Mouse (Mus musculus): ENCODE measurements around the gene Tmem81. TPM values are rescaled to one million over a fixed set of nuclear protein-coding genes. Genes with fewer than 3 reads are reported as not detected.

Tmem81 gene
- polyA plus RNA-seq, 1 experiment from 2014 or later, result 0.56 TPM

- WGBS, result 40% methylated on average over 8 of the region's 8 CpGs
- ATAC-seq, result peak; percentile 46
- 0 out of 2 replicates have a peak, but pooled peaks cover 2% of the 10 kb centered on the region for H3K4me1 ChIP-seq (ENCODE audit: control insufficient read depth, insufficient read depth, low read depth, low read length)
- no peaks in the 10 kb centered on the region for H3K9me3 ChIP-seq (ENCODE audit: control insufficient read depth, low read length)
- no peak overlapping the region for H3K4me3 ChIP-seq (ENCODE audit: low read length)
- peak overlapping the region; percentile 13; the same call in 1 of the 2 replicates for H3K9ac ChIP-seq (ENCODE audit: low read depth, low read length)
- H3K27me3 ChIP-seq (replicated peaks; ENCODE audit: control insufficient read depth, insufficient read depth, low read length), result no peaks in the 10 kb centered on the region
- peaks cover 10% of the 10 kb centered on the region for H3K36me3 ChIP-seq (ENCODE audit: control insufficient read depth, insufficient read depth, low read length)
- peak overlapping the region; percentile 57 for H3K27ac ChIP-seq (ENCODE audit: low read depth, low read length)
- H3K4me2 ChIP-seq (ENCODE audit: low read length), result no peak overlapping the region
Measured at GRCm38 (mm10) chr1:132511521-132511920, 5.5 kb downstream of the Tmem81 start.

DNA sequence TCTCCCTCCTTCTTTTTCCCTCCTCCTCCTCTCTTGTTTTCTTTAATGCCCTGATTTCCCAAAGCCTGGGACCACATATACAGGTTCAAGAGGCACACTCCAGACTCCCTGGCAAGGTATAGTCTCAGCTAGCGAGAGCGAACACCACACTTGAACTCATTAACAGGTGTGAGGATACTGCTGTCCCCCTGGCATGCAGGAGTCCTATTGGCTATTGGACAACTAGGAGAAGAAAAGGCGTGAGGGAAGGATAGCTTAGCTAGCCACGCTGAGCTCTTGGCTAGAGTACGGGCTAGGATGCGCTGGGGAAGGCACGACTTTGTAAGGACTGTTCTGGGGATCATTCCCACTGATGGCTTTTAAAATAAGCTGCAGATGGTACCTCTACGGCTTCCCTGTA lies 6.1 kb downstream of the Tmem81 start:
- H3K27me3 ChIP-seq (replicated peaks; ENCODE audit: control insufficient read depth, insufficient read depth, low read length), result no peaks in the 10 kb centered on the region
- H3K27ac ChIP-seq (ENCODE audit: low read depth, low read length), result no peak overlapping the region
- 0 out of 2 replicates have a peak, but pooled peaks cover 2% of the 10 kb centered on the region for H3K4me1 ChIP-seq (ENCODE audit: control insufficient read depth, insufficient read depth, low read depth, low read length)
- no peaks in the 10 kb centered on the region for H3K9me3 ChIP-seq (ENCODE audit: control insufficient read depth, low read length)
- 76% methylated on average over 8 of the region's 8 CpGs for WGBS
- peaks cover 13% of the 10 kb centered on the region for H3K36me3 ChIP-seq (ENCODE audit: control insufficient read depth, insufficient read depth, low read length)
- H3K4me2 ChIP-seq (ENCODE audit: low read length), result no peak overlapping the region
- H3K9ac ChIP-seq (ENCODE audit: low read depth, low read length), result no peak overlapping the region
- ATAC-seq, result no peak
- no peak overlapping the region for H3K4me3 ChIP-seq (ENCODE audit: low read length)

- Histone ChIP-seq H3K36me3 (ENCODE audit: control insufficient read depth, insufficient read depth, low read length) (peaks cover 9% of the 10 kb centered on the region), H3K9me3 (ENCODE audit: control insufficient read depth, low read length) (no peaks in the 10 kb centered on the region), H3K27me3 (replicated peaks; ENCODE audit: control insufficient read depth, insufficient read depth, low read length) (no peaks in the 10 kb centered on the region), H3K27ac (ENCODE audit: low read depth, low read length) (no peak overlapping the region), H3K4me2 (ENCODE audit: low read length) (no peak overlapping the region), H3K4me3 (ENCODE audit: low read length) (no peak overlapping the region), H3K9ac (ENCODE audit: low read depth, low read length) (no peak overlapping the region), H3K4me1 (ENCODE audit: control insufficient read depth, insufficient read depth, low read depth, low read length) (0 out of 2 replicates have a peak, but pooled peaks cover 2% of the 10 kb centered on the region)
- no peak for ATAC-seq
- WGBS, result 87% methylated on average over 12 of the region's 12 CpGs
Measured at GRCm38 (mm10) chr1:132515339-132515738, 9.3 kb downstream of the Tmem81 start.

- Histone ChIP-seq H3K4me1 (ENCODE audit: control insufficient read depth, insufficient read depth, low read depth, low read length) (no peaks in the 10 kb centered on the region), H3K4me3 (ENCODE audit: low read length) (no peak overlapping the region), H3K36me3 (ENCODE audit: control insufficient read depth, insufficient read depth, low read length) (peaks cover 16% of the 10 kb centered on the region), H3K4me2 (ENCODE audit: low read length) (no peak overlapping the region), H3K9ac (ENCODE audit: low read depth, low read length) (no peak overlapping the region), H3K27me3 (replicated peaks; ENCODE audit: control insufficient read depth, insufficient read depth, low read length) (no peaks in the 10 kb centered on the region), H3K27ac (ENCODE audit: low read depth, low read length) (no peak overlapping the region), H3K9me3 (ENCODE audit: control insufficient read depth, low read length) (no peaks in the 10 kb centered on the region)
- no peak for ATAC-seq
- WGBS, result 89% methylated on average over 11 of the region's 11 CpGs
Measured at GRCm38 (mm10) chr1:132516776-132517175, 10.7 kb downstream of the Tmem81 start.

- Histone ChIP-seq H3K9ac (ENCODE audit: low read depth, low read length) (no peak overlapping the region), H3K27me3 (replicated peaks; ENCODE audit: control insufficient read depth, insufficient read depth, low read length) (no peaks in the 10 kb centered on the region), H3K4me2 (ENCODE audit: low read length) (no peak overlapping the region), H3K4me1 (ENCODE audit: control insufficient read depth, insufficient read depth, low read depth, low read length) (no peaks in the 10 kb centered on the region), H3K36me3 (ENCODE audit: control insufficient read depth, insufficient read depth, low read length) (peaks cover 26% of the 10 kb centered on the region), H3K4me3 (ENCODE audit: low read length) (no peak overlapping the region), H3K9me3 (ENCODE audit: control insufficient read depth, low read length) (no peaks in the 10 kb centered on the region), H3K27ac (ENCODE audit: low read depth, low read length) (no peak overlapping the region)
- 78% methylated on average over 18 of the region's 18 CpGs for WGBS
- no peak for ATAC-seq
Measured at GRCm38 (mm10) chr1:132518621-132519020, 12.6 kb downstream of the Tmem81 start.

- ATAC-seq, result no peak
- Histone ChIP-seq H3K4me1 (ENCODE audit: control insufficient read depth, insufficient read depth, low read depth, low read length) (no peaks in the 10 kb centered on the region), H3K36me3 (ENCODE audit: control insufficient read depth, insufficient read depth, low read length) (peaks cover 26% of the 10 kb centered on the region), H3K4me2 (ENCODE audit: low read length) (no peak overlapping the region), H3K9me3 (ENCODE audit: control insufficient read depth, low read length) (no peaks in the 10 kb centered on the region), H3K9ac (ENCODE audit: low read depth, low read length) (no peak overlapping the region), H3K27me3 (replicated peaks; ENCODE audit: control insufficient read depth, insufficient read depth, low read length) (no peaks in the 10 kb centered on the region), H3K27ac (ENCODE audit: low read depth, low read length) (no peak overlapping the region), H3K4me3 (ENCODE audit: low read length) (no peak overlapping the region)
- WGBS, result 92% methylated on average over 11 of the region's 11 CpGs
Measured at GRCm38 (mm10) chr1:132519734-132520133, 13.7 kb downstream of the Tmem81 start.

- WGBS, result 33% methylated on average over 2 of the region's 6 CpGs
- no peak for ATAC-seq
- Histone ChIP-seq H3K9ac (ENCODE audit: low read depth, low read length) (no peak overlapping the region), H3K27ac (ENCODE audit: low read depth, low read length) (no peak overlapping the region), H3K27me3 (replicated peaks; ENCODE audit: control insufficient read depth, insufficient read depth, low read length) (no peaks in the 10 kb centered on the region), H3K9me3 (ENCODE audit: control insufficient read depth, low read length) (no peaks in the 10 kb centered on the region), H3K4me1 (ENCODE audit: control insufficient read depth, insufficient read depth, low read depth, low read length) (peaks cover 3% of the 10 kb centered on the region), H3K4me3 (ENCODE audit: low read length) (no peak overlapping the region), H3K36me3 (ENCODE audit: control insufficient read depth, insufficient read depth, low read length) (peaks cover 19% of the 10 kb centered on the region), H3K4me2 (ENCODE audit: low read length) (no peak overlapping the region)
Measured at GRCm38 (mm10) chr1:132520764-132521163, 14.7 kb downstream of the Tmem81 start.

DNA sequence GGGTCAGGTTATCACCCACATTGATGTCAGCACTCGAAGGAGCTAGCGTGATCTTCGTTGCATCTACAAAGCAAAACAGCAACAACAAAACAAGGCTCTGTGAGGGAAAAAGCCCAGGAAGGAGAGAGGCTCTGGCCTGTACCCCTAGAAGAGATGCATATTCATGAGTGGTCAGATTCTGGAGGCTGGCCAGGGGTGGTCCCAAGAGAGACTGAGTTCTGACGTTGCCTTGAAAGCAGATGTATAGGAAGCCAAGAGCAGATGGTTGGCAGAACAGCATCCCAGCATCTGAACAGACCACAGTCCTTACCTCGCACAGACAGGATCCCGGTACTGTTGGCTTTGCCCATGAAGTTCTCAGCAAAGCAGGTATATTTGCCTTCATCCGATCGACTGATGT lies 17.0 kb downstream of the Tmem81 start:
- H3K4me3 ChIP-seq (ENCODE audit: low read length), result no peak overlapping the region
- H3K9me3 ChIP-seq (ENCODE audit: control insufficient read depth, low read length), result no peaks in the 10 kb centered on the region
- H3K36me3 ChIP-seq (ENCODE audit: control insufficient read depth, insufficient read depth, low read length), result peaks cover 19% of the 10 kb centered on the region
- H3K4me2 ChIP-seq (ENCODE audit: low read length), result no peak overlapping the region
- no peak overlapping the region for H3K9ac ChIP-seq (ENCODE audit: low read depth, low read length)
- 69% methylated on average over 8 of the region's 8 CpGs for WGBS
- ATAC-seq, result no peak
- H3K27me3 ChIP-seq (replicated peaks; ENCODE audit: control insufficient read depth, insufficient read depth, low read length), result no peaks in the 10 kb centered on the region
- no peak overlapping the region for H3K27ac ChIP-seq (ENCODE audit: low read depth, low read length)
- H3K4me1 ChIP-seq (ENCODE audit: control insufficient read depth, insufficient read depth, low read depth, low read length), result peaks cover 7% of the 10 kb centered on the region

GRCm38 (mm10) chr1:132523920-132524319 lies 17.9 kb downstream of the Tmem81 start:
- 32% methylated on average over 4 of the region's 4 CpGs for WGBS
- H3K27me3 ChIP-seq (replicated peaks; ENCODE audit: control insufficient read depth, insufficient read depth, low read length), result no peaks in the 10 kb centered on the region
- H3K36me3 ChIP-seq (ENCODE audit: control insufficient read depth, insufficient read depth, low read length), result peaks cover 19% of the 10 kb centered on the region
- H3K9me3 ChIP-seq (ENCODE audit: control insufficient read depth, low read length), result no peaks in the 10 kb centered on the region
- H3K9ac ChIP-seq (ENCODE audit: low read depth, low read length), result no peak overlapping the region
- H3K4me1 ChIP-seq (ENCODE audit: control insufficient read depth, insufficient read depth, low read depth, low read length), result peaks cover 7% of the 10 kb centered on the region
- H3K4me2 ChIP-seq (ENCODE audit: low read length), result no peak overlapping the region
- no peak overlapping the region for H3K4me3 ChIP-seq (ENCODE audit: low read length)
- no peak for ATAC-seq
- no peak overlapping the region for H3K27ac ChIP-seq (ENCODE audit: low read depth, low read length)

DNA sequence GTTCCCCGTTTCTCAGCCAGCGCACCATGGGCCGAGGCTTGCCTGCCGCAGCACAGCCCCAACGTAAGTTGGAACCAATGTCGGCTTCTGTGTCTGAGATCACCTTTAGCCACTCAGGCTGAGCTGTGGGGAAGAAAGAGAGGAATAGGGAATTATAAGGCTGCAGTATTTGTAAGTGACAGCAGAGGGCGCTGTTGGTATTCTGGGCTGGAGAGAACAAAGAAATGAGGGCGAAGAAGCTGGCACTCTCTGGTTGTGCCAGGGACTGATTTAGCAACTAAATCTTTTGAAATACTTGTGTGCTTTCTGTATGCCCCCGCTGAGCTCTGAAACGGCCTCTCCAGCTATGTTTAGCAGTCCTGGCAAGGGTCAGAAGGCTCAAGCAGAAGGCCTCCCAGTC lies 19.8 kb downstream of the Tmem81 start:
- Histone ChIP-seq H3K27me3 (replicated peaks; ENCODE audit: control insufficient read depth, insufficient read depth, low read length) (no peaks in the 10 kb centered on the region), H3K4me1 (ENCODE audit: control insufficient read depth, insufficient read depth, low read depth, low read length) (peaks cover 11% of the 10 kb centered on the region), H3K4me2 (ENCODE audit: low read length) (no peak overlapping the region), H3K9ac (ENCODE audit: low read depth, low read length) (peak overlapping the region; percentile 57), H3K27ac (ENCODE audit: low read depth, low read length) (peak overlapping the region; percentile 60), H3K4me3 (ENCODE audit: low read length) (no peak overlapping the region), H3K36me3 (ENCODE audit: control insufficient read depth, insufficient read depth, low read length) (peaks cover 19% of the 10 kb centered on the region), H3K9me3 (ENCODE audit: control insufficient read depth, low read length) (no peaks in the 10 kb centered on the region)
- ATAC-seq, result peak; percentile 79
- WGBS, result 6% methylated on average over 10 of the region's 10 CpGs

Measured in hindbrain, embryonic 16.5 days (tissue).